Comparison of ENCODE assay signal across 9 mouse cellular contexts in genomic region chr12:86872335-86873040, GRCm38 (mm10). TPM values are rescaled to one million over a fixed set of nuclear protein-coding genes. Genes with fewer than 3 reads are reported as not detected.
A peak's percentile ranks its signal among the peaks of the same experiment; 100 is the strongest.
DNase-seq lines count a peak whose midpoint lies in the region; ATAC-seq and TF ChIP-seq lines count a peak whose summit lies in the region.
"Had no signal": no experiment of that assay in that cellular context is flagged by ENCODE, and none has a peak within 500 bp of the region (broad histone marks: within the 10 kb centered on the region; RNA-seq: fewer than 3 reads in every experiment).

No protein-coding gene starts in this region.

- no peaks in the 10 kb centered on the region for H3K27me3 ChIP-seq in heart, embryonic 11.5 days (ENCODE audit: control insufficient read depth, insufficient read depth, low read length)
- H3K27me3 ChIP-seq: embryonic facial prominence, embryonic 13.5 days had no signal

- no peaks in the 10 kb centered on the region for H3K9me3 ChIP-seq in ES-E14 (ENCODE audit: control insufficient read depth, insufficient read depth, low read depth, low read length)
- no peaks in the 10 kb centered on the region for H3K9me3 ChIP-seq in heart, embryonic 11.5 days (replicated peaks; ENCODE audit: control insufficient read depth, low read length)
- H3K9me3 ChIP-seq: embryonic facial prominence, embryonic 13.5 days had no signal

- peak; percentile 48; the same call in 1 of the 2 replicates for ATAC-seq in heart, embryonic 11.5 days (replicated peaks; ENCODE audit: insufficient number of reproducible peaks, low FRiP score, low TSS enrichment)
- ATAC-seq in CD4-positive, CD25-positive, alpha-beta regulatory T cell, adult 4 months = no peak

- peak; percentile 66 for DNase-seq in adrenal gland, postnatal 10 days
- DNase-seq in adrenal gland, adult 8-10 months = no peak
- DNase-seq in ES-E14 (ENCODE audit: low read depth, low spot score) = no peak
- peak; percentile 65 to 79 for DNase-seq in kidney, postnatal 4 days
- DNase-seq in left cerebral cortex, adult 18-20 months (ENCODE audit: low spot score in 2 of 2) = no peak
- no peak for DNase-seq in spleen, adult 18-20 months

- H3K9ac ChIP-seq in ES-E14 (ENCODE audit: insufficient read depth, low read depth, low read length, poor library complexity, severe bottlenecking) = no peak overlapping the region
- H3K9ac ChIP-seq in heart, embryonic 11.5 days (ENCODE audit: low read depth, low read length) = no peak overlapping the region
- H3K9ac ChIP-seq: embryonic facial prominence, embryonic 13.5 days had no signal

- H3K27ac ChIP-seq in ES-E14 (ENCODE audit: insufficient read depth, low read depth, low read length, poor library complexity, severe bottlenecking) = peak overlapping the region; percentile 42
- no peak overlapping the region for H3K27ac ChIP-seq in heart, embryonic 11.5 days (ENCODE audit: low read depth, low read length)
- H3K27ac ChIP-seq: embryonic facial prominence, embryonic 13.5 days had no signal

- in situ Hi-C loops in ES-E14 (cut with MboI; ENCODE audit: low sequenced_read_pairs in 2 of 2, unreplicated experiment in 2 of 2) = no loop called here

- no peak overlapping the region for H3K4me3 ChIP-seq in ES-E14 (ENCODE audit: insufficient read depth in 1 of 2, low read depth in 1 of 2, low read length in 2 of 2, poor library complexity in 1 of 2, severe bottlenecking in 1 of 2)
- H3K4me3 ChIP-seq in heart, embryonic 11.5 days (ENCODE audit: low read depth, low read length) = no peak overlapping the region
- H3K4me3 ChIP-seq: embryonic facial prominence, embryonic 13.5 days had no signal

- peaks cover 10 to 24% of the 10 kb centered on the region in 2 experiments for H3K4me1 ChIP-seq in ES-E14 (ENCODE audit: control insufficient read depth in 2 of 2, insufficient read depth in 2 of 2, low read length in 2 of 2, poor library complexity in 1 of 2)
- peaks cover 12% of the 10 kb centered on the region for H3K4me1 ChIP-seq in heart, embryonic 11.5 days (ENCODE audit: control insufficient read depth, insufficient read depth, low read length)

- no peaks in the 10 kb centered on the region for H3K36me3 ChIP-seq in ES-E14 (ENCODE audit: control insufficient read depth, insufficient read depth, low read length, poor library complexity, severe bottlenecking)
- no peaks in the 10 kb centered on the region for H3K36me3 ChIP-seq in heart, embryonic 11.5 days (ENCODE audit: control insufficient read depth, insufficient read depth, low read length)
- H3K36me3 ChIP-seq: embryonic facial prominence, embryonic 13.5 days had no signal

- no peak overlapping the region for H3K4me2 ChIP-seq in heart, embryonic 11.5 days
- H3K4me2 ChIP-seq: embryonic facial prominence, embryonic 13.5 days had no signal

- WGBS in heart, embryonic 11.5 days (ENCODE audit: insufficient replicate concordance) = 58% methylated on average over 9 of the region's 9 CpGs

TF ChIP-seq in ES-E14, 5 proteins besides CTCF, POLR2A, EP300 and RAD21:
- TF ChIP-seq ZNF384 (IDR thresholded peaks at IDR 0.05; ENCODE audit: low read depth, low read length) (no peak), HCFC1 (IDR thresholded peaks at IDR 0.05; ENCODE audit: borderline replicate concordance, insufficient read depth, low read length) (no peak), MAFK (IDR thresholded peaks at IDR 0.05; ENCODE audit: insufficient read depth, low read depth, low read length) (no peak), ZC3H11A (IDR thresholded peaks at IDR 0.05; ENCODE audit: borderline replicate concordance, low read depth, low read length) (no peak), CHD2 (IDR thresholded peaks at IDR 0.05; ENCODE audit: low read depth, low read length) (no peak)

RNA-seq across cellular contexts. Expression of gene Irf2bpl, which starts 12.1 kb away (rescaled TPM):
- 10 to 100 TPM; 39.7 to 53.2 TPM for total RNA-seq in adrenal gland, postnatal 10 days (2021)
- total RNA-seq in adrenal gland, adult 8-10 months (2022) = 10 to 100 TPM; 69.8 to 92.2 (median 82.8) TPM
- 39.5 and 43.2 TPM in 2 replicates for total RNA-seq in ES-E14 (2012; rRNA removed)
- polyA plus RNA-seq in heart, embryonic 11.5 days (2014; fragmentation: Nextera tagmentation; extraction: Ambion mirVana) = 18.9 and 26.9 TPM in 2 replicates
- 10 to 100 TPM; 91.6 to 93.6 TPM for total RNA-seq in left cerebral cortex, adult 18-20 months (2021)
- polyA plus RNA-seq in CD4-positive, CD25-positive, alpha-beta regulatory T cell, adult 4 months (2017; shearing (Covaris generic)) = 10 to 100 TPM in 1 of 2 experiments, 1 to 10 TPM in 1; 7.6 to 18.8 TPM

Comparison
In these comparisons a context has a peak if more than half of its experiments do, and no peak if none do; other contexts are left out.
1. DNase-seq: peak in adrenal gland, postnatal 10 days (single experiment) and kidney, postnatal 4 days (2 of 2); none in adrenal gland, adult 8-10 months (single experiment), ES-E14 (single experiment), left cerebral cortex, adult 18-20 months (0 of 2) and spleen, adult 18-20 months (0 of 2).